ENCODE assay signal across 9 mouse cellular contexts in the genomic region with DNA sequence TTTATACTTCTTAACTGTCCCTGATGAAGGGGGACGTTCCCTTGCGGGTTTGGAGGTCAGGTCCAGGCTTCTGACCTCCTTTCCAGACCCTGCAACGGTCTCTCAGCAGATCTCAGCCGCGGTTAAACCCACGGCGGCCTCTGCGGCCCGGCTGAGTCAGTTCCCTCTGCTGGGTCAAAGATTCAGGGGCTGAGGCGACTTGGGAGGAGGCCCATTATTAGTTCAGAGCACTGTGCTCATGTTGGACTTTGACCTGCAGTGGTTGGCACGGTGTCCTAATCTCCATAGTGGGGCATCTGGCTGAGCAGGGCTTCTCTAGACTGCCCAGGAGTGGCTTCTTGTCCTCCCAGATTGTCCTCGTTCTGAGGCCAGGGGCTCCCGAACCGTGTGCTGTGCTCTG. TPM values are rescaled to one million over a fixed set of nuclear protein-coding genes. Genes with fewer than 3 reads are reported as not detected.
DNase-seq lines count a peak whose midpoint lies in the region; ATAC-seq and TF ChIP-seq lines count a peak whose summit lies in the region.
"Had no signal": no experiment of that assay in that cellular context is flagged by ENCODE, and none has a peak within 500 bp of the region (broad histone marks: within the 10 kb centered on the region; RNA-seq: fewer than 3 reads in every experiment).

No protein-coding gene starts in this region.

- peak overlapping the region; percentile 82 for H3K9ac ChIP-seq in heart, embryonic 16.5 days (ENCODE audit: low read length)
- peak overlapping the region; percentile 57 for H3K9ac ChIP-seq in midbrain, embryonic 11.5 days (ENCODE audit: low read length)

- peaks cover 20% of the 10 kb centered on the region for H3K36me3 ChIP-seq in heart, embryonic 16.5 days (ENCODE audit: control insufficient read depth, insufficient read depth)
- peaks cover 31% of the 10 kb centered on the region for H3K36me3 ChIP-seq in limb, embryonic 10.5 days
- peaks cover 14% of the 10 kb centered on the region; the same call in 1 of the 2 replicates for H3K36me3 ChIP-seq in midbrain, embryonic 11.5 days (ENCODE audit: control insufficient read depth, insufficient read depth, low read length)

- H3K9me3 ChIP-seq in heart, embryonic 16.5 days (replicated peaks; ENCODE audit: control insufficient read depth, low read length): no peaks in the 10 kb centered on the region
- H3K9me3 ChIP-seq in limb, embryonic 10.5 days (replicated peaks): no peaks in the 10 kb centered on the region
- no peaks in the 10 kb centered on the region for H3K9me3 ChIP-seq in midbrain, embryonic 11.5 days (ENCODE audit: control insufficient read depth, low read length)
- H3K9me3 ChIP-seq: G1E had no signal

- H3K4me2 ChIP-seq in heart, embryonic 16.5 days (ENCODE audit: low read depth, low read length): peak overlapping the region; percentile 99
- peak overlapping the region; percentile 85 for H3K4me2 ChIP-seq in midbrain, embryonic 11.5 days

- H3K27ac ChIP-seq in gastrocnemius, adult 2 months: peak overlapping the region; percentile 90
- no peak overlapping the region for H3K27ac ChIP-seq in heart, embryonic 16.5 days (ENCODE audit: low read length)
- H3K27ac ChIP-seq in limb, embryonic 10.5 days: peak overlapping the region; percentile 83
- no peak overlapping the region for H3K27ac ChIP-seq in midbrain, embryonic 11.5 days (ENCODE audit: low read depth, low read length)

- no peak for TF ChIP-seq CTCF in gastrocnemius, adult 2 months (IDR thresholded peaks at IDR 0.05)

- intact Hi-C loops in gastrocnemius, adult 2 months (cut with DNase I): loop anchor here (5.0 to 10.0 kb wide), 2 partner anchors 51 to 708 kb away; partner anchors contain the start of genes Cdr2l and Dnaic2
- intact Hi-C loops in gastrocnemius, postnatal 36 days (cut with DNase I): no loop called here
- intact Hi-C loops in left cerebral cortex, postnatal 36 days (cut with DNase I): loop anchor here (5.0 to 10.0 kb wide), 3 partner anchors 51 to 238 kb away; partner anchors contain the start of genes Btbd17, Dnaic2 and Gpr142

- peak overlapping the region; percentile 97 for H3K4me3 ChIP-seq in gastrocnemius, adult 2 months
- peak overlapping the region; percentile 71 for H3K4me3 ChIP-seq in heart, embryonic 16.5 days (ENCODE audit: low read length)
- H3K4me3 ChIP-seq in limb, embryonic 10.5 days: peak overlapping the region; percentile 70
- peak overlapping the region; percentile 42 for H3K4me3 ChIP-seq in midbrain, embryonic 11.5 days (ENCODE audit: low read depth, low read length)

- no peak for ATAC-seq in heart, embryonic 16.5 days (replicated peaks; ENCODE audit: extremely low read depth, insufficient read depth, low FRiP score)
- no peak for ATAC-seq in midbrain, embryonic 11.5 days (ENCODE audit: low FRiP score)

- DNase-seq in gastrocnemius, adult 2 months: peak; percentile 72
- no peak for DNase-seq in gastrocnemius, postnatal 36 days
- DNase-seq in cerebellum, adult 9-10 months: peak; percentile 69
- no peak for DNase-seq in limb, embryonic 10.5 days (ENCODE audit: low spot score)
- peak; percentile 92 for DNase-seq in midbrain, embryonic 11.5 days (ENCODE audit: low spot score, missing footprints)
- no peak for DNase-seq in left cerebral cortex, postnatal 36 days (ENCODE audit: low spot score in 2 of 2)
- DNase-seq in frontal cortex, adult 2 months (ENCODE audit: extremely low spot score in 1 of 2, low spot score in 1 of 2): no peak

- WGBS in heart, embryonic 16.5 days: 10% methylated on average over 14 of the region's 14 CpGs
- WGBS in limb, embryonic 10.5 days: 8% methylated on average over 14 of the region's 14 CpGs
- 7% methylated on average over 14 of the region's 14 CpGs for WGBS in midbrain, embryonic 11.5 days

- no peaks in the 10 kb centered on the region for H3K27me3 ChIP-seq in heart, embryonic 16.5 days (ENCODE audit: control insufficient read depth, insufficient read depth, low read length)
- peaks cover 13% of the 10 kb centered on the region for H3K27me3 ChIP-seq in limb, embryonic 10.5 days (ENCODE audit: low read depth, poor library complexity, severe bottlenecking)
- H3K27me3 ChIP-seq in midbrain, embryonic 11.5 days (ENCODE audit: control insufficient read depth, insufficient read depth, low read length): peaks cover 2% of the 10 kb centered on the region; the same call in 1 of the 2 replicates

- peaks cover 28% of the 10 kb centered on the region for H3K4me1 ChIP-seq in heart, embryonic 16.5 days (ENCODE audit: control insufficient read depth, insufficient read depth, low read length)
- H3K4me1 ChIP-seq in limb, embryonic 10.5 days: peaks cover 56% of the 10 kb centered on the region
- H3K4me1 ChIP-seq in midbrain, embryonic 11.5 days (ENCODE audit: control insufficient read depth, insufficient read depth, low read length): peaks cover 11% of the 10 kb centered on the region

RNA-seq across cellular contexts. Expression of gene Ttyh2, which starts 1.2 kb away (rescaled TPM):
- 10 to 100 TPM; 15.7 to 17.4 TPM for total RNA-seq in gastrocnemius, adult 2 months (2021)
- 10 to 100 TPM; 16.0 to 19.4 TPM for total RNA-seq in gastrocnemius, postnatal 36 days (2021)
- 11.4 and 11.9 TPM in 2 replicates for polyA plus RNA-seq in heart, embryonic 16.5 days (2015; fragmentation: Nextera tagmentation; extraction: Ambion mirVana)
- polyA plus RNA-seq in limb, embryonic 10.5 days (2016; fragmentation: Nextera tagmentation; extraction: Ambion mirVana): 8.6 and 9.2 TPM in 2 replicates
- polyA plus RNA-seq in midbrain, embryonic 11.5 days (2014; fragmentation: Nextera tagmentation; extraction: Ambion mirVana): 11.0 and 11.4 TPM in 2 replicates
- 10 to 100 TPM; 20.8 to 31.0 TPM for total RNA-seq in left cerebral cortex, postnatal 36 days (2021)
- 19.0 and 20.1 TPM in 2 replicates for polyA plus RNA-seq in frontal cortex, adult 2 months (2012; rRNA removed)

RNA-seq across cellular contexts. Expression of gene Rpl38, which starts 8.1 kb away (rescaled TPM):
- 100 to 1,000 TPM; 544 to 670 TPM for total RNA-seq in gastrocnemius, adult 2 months (2021)
- total RNA-seq in gastrocnemius, postnatal 36 days (2021): 100 to 1,000 TPM; 432 to 556 TPM
- polyA plus RNA-seq in heart, embryonic 16.5 days (2015; fragmentation: Nextera tagmentation; extraction: Ambion mirVana): 509 and 560 TPM in 2 replicates
- polyA plus RNA-seq in limb, embryonic 10.5 days (2016; fragmentation: Nextera tagmentation; extraction: Ambion mirVana): 966 and 1,201 TPM in 2 replicates
- polyA plus RNA-seq in midbrain, embryonic 11.5 days (2014; fragmentation: Nextera tagmentation; extraction: Ambion mirVana): 839 and 977 TPM in 2 replicates
- total RNA-seq in left cerebral cortex, postnatal 36 days (2021): 100 to 1,000 TPM; 750 to 833 TPM
- 1,969 and 2,066 TPM in 2 replicates for polyA plus RNA-seq in frontal cortex, adult 2 months (2012; rRNA removed)

RNA-seq across cellular contexts. Expression of gene Dnaic2, which starts 50.8 kb away (rescaled TPM):
- under 1 TPM; 0.08 to 0.14 TPM for total RNA-seq in gastrocnemius, adult 2 months (2021)
- total RNA-seq in gastrocnemius, postnatal 36 days (2021): under 1 TPM; 0.07 to 0.33 TPM
- polyA plus RNA-seq in heart, embryonic 16.5 days (2015; fragmentation: Nextera tagmentation; extraction: Ambion mirVana): 1.1 and 1.3 TPM in 2 replicates
- polyA plus RNA-seq in limb, embryonic 10.5 days (2016; fragmentation: Nextera tagmentation; extraction: Ambion mirVana): 0.13 and 0.39 TPM in 2 replicates
- 1.2 and 1.3 TPM in 2 replicates for polyA plus RNA-seq in midbrain, embryonic 11.5 days (2014; fragmentation: Nextera tagmentation; extraction: Ambion mirVana)
- 1 to 10 TPM in 1 of 2 experiments, under 1 TPM in 1; 0.91 to 2.1 TPM for total RNA-seq in left cerebral cortex, postnatal 36 days (2021)
- 2.5 and 2.9 TPM in 2 replicates for polyA plus RNA-seq in frontal cortex, adult 2 months (2012; rRNA removed)
- total RNA-seq: G1E had no signal
- polyA plus RNA-seq: G1E had no signal

Comparison
In these comparisons a context has a peak if more than half of its experiments do, and no peak if none do; other contexts are left out.
1. DNase-seq: peak in gastrocnemius, adult 2 months (single experiment), cerebellum, adult 9-10 months (single experiment) and midbrain, embryonic 11.5 days (single experiment); none in gastrocnemius, postnatal 36 days (0 of 2), limb, embryonic 10.5 days (single experiment), left cerebral cortex, postnatal 36 days (0 of 2) and frontal cortex, adult 2 months (0 of 2).
2. H3K27ac ChIP-seq: peak in gastrocnemius, adult 2 months (single experiment) and limb, embryonic 10.5 days (single experiment); none in heart, embryonic 16.5 days (single experiment) and midbrain, embryonic 11.5 days (single experiment).
3. H3K4me3 ChIP-seq: peak in every context shown above with its lines; median percentile 97 in gastrocnemius, adult 2 months; 71 in heart, embryonic 16.5 days; 70 in limb, embryonic 10.5 days; 42 in midbrain, embryonic 11.5 days.